Mouse (Mus musculus): Measurements from ENCODE around the gene Gm20441. TPM values are rescaled to one million over a fixed set of nuclear protein-coding genes. Genes with fewer than 3 reads are reported as not detected.
A peak's percentile ranks its signal among the peaks of the same experiment; 100 is the strongest.

Gene Gm20441
- total RNA-seq (2021), result not detected

DNA sequence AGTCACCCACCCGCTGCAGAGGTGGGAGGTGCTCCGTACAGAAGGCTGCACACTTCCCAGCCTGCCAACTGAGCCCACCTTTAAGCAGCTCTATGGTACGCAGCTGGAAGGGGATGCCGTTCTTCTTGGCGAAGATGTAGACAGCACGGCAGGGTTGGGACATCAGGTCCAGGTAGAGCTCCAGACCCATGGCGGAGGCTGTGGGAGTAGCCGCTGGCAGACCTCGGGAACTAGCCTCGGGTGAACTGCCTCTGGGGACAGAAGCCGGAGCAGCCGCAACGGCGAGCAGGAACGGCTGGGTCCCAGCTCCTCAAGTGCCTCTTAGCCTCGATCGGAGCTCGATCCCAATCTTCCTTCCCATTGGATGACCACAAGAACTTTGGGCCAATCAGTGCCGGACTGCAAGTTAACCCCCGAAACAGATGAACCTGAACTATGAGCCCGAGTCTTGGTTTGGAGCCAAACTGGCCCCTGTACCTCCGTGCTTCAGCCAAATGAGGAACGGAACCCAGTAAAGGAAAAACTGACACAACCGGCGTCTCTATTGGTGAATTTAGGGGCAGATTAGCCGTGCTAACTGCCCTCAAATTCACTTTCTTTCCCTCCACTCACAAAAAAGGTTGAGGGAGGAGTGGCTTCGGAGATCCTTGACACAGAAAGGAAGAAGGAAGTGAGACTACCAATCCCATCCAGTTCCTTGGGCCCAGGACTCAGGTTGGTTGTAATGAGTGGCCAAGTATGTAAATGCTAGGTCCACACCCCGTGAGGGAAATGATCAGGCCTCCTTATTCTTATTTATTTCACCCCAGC, at the start of gene Gm20441, which contains the start of gene Gstt3:
Gene Gm20441 (minus strand): TSS at position 186 of the 810 bp plus-strand sequence.
Gene Gstt3 (minus strand): TSS at position 646 of the 810 bp plus-strand sequence.
- DNase-seq (ENCODE audit: low spot score in 2 of 2), result no peak
- intact Hi-C loops (cut with DNase I), result loop anchor here (5.0 kb wide), 1 partner anchor 51 kb away; no protein-coding TSS in a partner anchor

DNA sequence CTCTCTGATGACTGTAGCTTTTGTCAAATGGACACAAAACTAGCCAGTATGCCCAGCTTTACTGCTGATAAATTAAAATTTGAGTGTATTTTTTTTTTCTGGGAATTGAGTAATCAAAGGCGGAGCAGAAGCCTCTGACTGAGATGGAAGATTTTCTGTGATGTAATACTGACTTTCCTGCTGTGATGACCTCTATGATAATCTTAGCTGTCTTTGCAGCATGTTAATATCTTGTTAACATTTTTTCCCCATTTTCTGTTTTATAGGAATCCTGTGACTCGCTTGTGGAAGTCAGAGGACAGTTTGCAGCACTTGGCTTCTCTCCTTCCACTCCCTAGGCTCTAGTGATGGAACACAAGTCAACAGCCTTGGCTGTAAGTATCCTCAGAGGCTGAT, 49.5 kb upstream of the Gm20441 start:
- DNase-seq (ENCODE audit: low spot score in 2 of 2), result no peak
- intact Hi-C loops (cut with DNase I), result loop anchor here (5.0 kb wide), 1 partner anchor 48 kb away; the partner anchor contains the start of genes Gm20441 and Gstt3

DNA sequence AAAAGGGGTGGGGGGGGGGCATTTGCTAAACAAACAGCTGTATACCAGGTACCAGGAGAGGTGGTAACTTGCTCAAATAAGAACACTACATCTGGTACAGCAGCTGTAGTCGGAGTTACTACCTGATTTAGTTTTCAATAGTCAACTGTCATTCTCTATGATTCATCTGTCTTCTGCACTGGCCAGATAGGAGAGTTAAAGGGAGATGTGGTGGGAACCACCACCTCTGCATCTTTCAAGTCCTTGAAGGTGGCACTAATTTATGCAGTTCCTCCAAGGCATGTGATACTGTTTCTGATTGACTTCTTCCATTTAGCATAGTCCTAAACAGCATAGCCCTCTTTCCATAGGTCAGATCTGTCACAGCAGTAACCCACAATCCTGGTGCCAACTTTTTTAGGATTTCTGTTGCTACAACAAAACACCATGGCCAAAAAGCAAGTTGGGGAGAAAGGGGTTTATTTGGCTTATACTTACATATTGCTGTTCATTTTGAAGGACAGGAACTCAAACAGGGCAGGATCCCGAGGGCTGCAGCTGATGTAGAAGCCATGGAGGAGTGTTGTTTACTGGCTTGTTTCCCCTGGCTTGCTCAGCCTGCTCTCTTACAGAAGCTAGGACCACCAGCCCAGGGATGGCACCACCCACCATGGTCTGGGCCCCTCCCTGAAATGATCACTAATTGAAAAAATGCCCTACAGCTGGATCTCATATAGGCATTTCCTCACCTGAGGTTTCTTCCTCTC, 48.9 kb upstream of the Gm20441 start:
- DNase-seq (ENCODE audit: low spot score in 2 of 2), result no peak
- intact Hi-C loops (cut with DNase I), result loop anchor here (5.0 kb wide), 1 partner anchor 47 kb away; the partner anchor contains the start of genes Gm20441 and Gstt3

DNA sequence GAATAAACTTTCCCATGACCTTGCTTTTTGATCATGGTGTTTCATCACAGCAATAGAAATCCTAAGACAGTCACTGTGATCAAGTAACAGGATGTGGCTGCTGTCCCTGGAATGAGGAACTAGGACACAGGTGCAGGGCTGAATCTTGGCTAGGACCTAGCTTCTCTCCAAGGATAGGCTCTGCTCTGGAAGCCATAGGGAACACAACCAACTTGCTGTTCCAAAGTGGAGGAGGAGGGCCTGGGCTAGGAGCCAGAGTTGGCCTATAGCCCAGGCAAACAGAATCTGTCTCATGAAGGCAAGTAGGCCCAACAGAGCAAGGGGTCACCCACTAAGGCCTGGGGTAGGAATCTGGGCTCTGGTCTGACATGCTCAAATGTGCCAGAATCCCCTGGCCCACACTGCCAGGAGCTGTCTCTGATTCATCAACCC, 47.8 kb upstream of the Gm20441 start:
- intact Hi-C loops (cut with DNase I), result no loop called here
- peak; percentile 17 to 59 for DNase-seq (ENCODE audit: low spot score in 2 of 2)

DNA sequence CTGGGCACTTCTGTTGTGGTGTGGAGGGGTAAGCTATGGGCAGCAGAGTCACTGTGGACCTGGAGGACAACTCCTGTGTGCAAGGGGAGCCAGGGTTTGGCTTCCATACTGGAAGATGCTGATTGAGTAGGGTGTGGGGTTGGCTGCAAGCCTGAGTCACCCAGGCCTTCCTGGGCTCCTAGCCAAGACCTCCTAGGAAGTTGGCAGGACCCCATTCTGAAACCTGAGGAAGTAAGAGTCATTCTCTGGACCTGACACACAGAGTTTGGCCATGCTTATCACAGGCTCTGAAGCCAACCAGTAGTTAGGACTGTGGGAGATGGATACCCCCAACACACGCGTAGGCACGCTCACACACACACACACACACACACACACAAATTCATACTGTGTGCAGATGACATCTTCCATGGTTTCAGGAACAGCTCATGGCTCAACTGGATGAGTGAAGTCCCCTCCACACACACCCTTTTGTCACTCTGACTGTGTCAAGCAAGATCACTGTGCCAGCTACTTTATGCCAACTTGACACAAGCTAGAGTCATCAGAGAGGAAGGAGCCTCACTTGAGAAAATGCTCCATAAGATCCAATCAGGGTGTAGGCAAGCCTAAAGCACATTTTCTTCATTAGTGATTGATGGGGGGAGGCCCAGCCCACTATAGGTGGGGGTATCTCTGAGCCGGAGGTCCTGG, 47.1 kb upstream of the Gm20441 start:
- intact Hi-C loops (cut with DNase I), result no loop called here
- no peak for DNase-seq (ENCODE audit: low spot score in 2 of 2)

DNA sequence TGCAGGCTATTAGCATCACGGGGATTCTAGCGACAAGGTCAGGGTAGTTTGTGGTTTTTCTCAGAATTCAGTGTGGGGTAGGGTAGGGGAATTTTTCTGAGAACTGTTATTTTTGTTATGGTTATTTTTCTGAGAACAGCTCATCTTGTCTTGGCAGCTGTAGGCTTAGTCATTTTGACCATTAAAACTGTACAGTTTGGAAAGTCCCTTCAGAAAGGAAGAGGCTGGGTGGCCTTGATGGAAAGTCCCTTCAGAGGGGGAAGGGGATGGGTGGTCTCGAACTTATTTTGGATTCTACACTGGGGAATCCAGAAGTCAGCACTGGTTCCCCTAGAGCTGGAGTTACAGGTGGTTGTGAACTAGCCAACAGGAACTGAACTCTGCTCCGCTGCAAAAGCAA, 43.8 kb upstream of the Gm20441 start:
- DNase-seq (ENCODE audit: low spot score in 2 of 2), result no peak
- intact Hi-C loops (cut with DNase I), result no loop called here

DNA sequence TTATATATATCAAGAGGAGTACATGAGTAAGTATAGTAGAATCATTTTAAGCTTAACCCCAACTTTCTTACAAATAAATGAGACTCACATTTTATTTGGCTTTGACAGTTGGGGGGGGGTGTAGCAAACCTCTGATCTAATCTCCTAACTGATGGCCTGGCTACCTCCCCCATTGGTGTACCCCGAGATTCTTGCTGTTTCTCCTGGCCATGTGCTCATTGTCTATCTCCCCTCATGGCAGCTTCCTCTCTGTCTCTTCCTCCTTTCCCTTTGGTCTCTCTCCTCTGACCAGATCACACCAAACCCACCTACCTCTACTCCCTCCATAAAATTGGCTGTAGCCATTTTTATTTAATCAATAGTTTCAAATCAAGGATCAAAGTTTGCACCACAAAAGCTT, 43.0 kb upstream of the Gm20441 start:
- intact Hi-C loops (cut with DNase I), result no loop called here
- no peak for DNase-seq (ENCODE audit: low spot score in 2 of 2)

DNA sequence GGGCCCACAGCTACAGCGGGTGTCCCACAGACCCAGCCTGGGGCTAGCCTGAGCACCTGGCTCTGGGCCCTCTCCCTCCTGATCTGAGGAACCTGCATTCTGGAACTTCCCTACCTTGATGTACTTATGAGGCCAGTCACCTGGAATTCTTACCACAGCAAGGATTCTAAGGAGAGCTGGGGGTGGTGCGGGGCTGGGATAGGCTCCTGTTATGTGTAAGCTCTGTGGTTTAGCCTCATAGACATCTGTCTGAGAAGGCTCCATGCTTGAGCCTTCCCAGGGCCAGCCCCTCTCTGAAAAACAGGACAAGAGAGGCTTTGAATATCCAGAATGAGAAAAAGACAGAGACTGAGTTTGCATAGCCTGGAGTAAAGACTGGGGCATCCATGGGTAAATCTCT, 41.7 kb upstream of the Gm20441 start, which contains the start of gene Gstt4:
Gene Gstt4 (minus strand): TSS at position 101 of the 400 bp plus-strand sequence.
- DNase-seq (ENCODE audit: low spot score in 2 of 2), result no peak

DNA sequence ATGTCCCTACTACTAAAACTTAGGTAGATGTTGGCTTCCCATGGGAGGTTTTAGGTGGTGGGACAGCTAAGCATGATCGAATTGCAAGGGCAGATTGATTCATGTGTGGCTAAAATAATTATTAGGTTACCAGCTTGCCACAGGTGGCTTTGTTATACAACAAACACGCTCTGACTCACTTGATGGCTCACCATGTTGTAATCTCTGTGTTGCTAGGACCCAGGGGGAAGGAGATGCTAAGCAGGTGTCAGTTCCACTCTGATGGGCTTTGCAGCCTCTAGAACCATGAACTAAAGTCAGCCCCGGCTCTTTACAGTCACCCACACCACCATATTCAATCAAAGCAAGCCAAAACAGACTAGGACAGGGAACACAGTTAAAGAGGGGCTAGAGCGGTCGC, 39.1 kb upstream of the Gm20441 start:
- DNase-seq (ENCODE audit: low spot score in 2 of 2), result no peak
- intact Hi-C loops (cut with DNase I), result no loop called here

More for the DNA sequence above, 41.7 kb upstream of the Gm20441 start, which contains the start of gene Gstt4:
- intact Hi-C loops (cut with DNase I), result no loop called here

DNA sequence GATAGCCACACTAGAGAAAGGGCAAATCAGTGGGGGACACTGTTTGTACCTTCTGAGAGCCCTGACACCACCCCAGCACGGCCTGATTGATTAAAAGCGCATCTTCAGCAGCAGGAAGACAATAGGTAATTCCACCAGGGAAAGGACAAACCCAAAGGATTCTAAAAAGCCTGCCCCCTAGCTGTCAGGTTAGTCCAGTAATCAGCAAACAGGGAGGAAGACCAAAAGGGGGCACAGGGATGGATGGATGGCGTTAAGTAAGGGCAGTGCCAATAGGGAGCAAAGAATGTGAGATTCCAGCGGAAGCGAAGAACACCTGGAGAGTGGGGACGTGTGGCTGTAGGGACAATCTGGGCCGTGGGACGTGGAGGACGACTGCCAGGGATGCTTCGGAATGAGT, 37.9 kb upstream of the Gm20441 start:
- DNase-seq (ENCODE audit: low spot score in 2 of 2), result no peak
- intact Hi-C loops (cut with DNase I), result no loop called here

DNA sequence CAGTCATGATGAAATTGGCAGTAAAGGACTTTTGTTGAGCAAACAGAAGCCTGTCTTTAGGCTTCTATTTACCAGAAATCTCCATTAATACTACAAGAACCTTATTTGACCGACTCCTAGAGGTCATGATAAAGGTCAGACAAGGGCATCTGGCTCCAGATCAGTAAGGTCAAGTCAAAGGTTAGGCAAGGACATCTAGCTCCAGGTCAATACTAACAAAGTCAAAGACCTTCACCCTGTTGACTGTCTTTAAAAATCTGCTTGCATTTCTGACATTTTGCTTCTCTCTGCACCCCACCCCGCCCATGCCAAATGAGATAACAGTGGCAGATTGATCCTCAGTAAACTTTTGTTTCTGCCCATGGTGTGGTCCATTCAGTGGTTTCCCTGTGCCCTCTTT, 23.5 kb upstream of the Gm20441 start:
- no peak for DNase-seq (ENCODE audit: low spot score in 2 of 2)
- intact Hi-C loops (cut with DNase I), result no loop called here

DNA sequence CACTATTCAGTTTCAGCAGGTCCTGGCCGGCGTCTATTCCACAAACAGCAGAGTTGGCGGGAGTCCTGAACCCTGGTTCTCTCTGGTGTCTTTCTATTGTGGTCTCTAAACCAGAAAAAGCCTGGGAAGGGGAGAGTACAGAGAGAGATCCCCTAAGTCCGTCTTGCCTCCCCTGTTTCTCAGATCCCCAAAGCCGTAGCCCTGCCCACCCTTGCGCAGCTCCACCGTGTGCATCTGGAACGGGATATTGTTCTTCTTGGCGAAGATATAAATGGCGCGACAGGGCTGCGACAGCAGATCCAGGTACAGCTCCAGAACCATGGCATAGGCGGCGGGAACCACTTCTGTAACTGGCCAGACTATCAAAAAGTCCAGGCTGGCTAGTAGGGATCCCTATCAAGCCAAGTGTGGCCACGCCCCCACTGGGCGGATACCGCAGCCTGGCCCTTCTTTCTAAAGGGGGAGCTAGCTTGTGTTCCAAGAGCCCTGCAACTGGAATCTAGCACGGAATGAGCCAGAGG, 17.5 kb upstream of the Gm20441 start, which contains the start of gene Gstt1:
Gene Gstt1 (minus strand): TSS at position 409 of the 521 bp plus-strand sequence.
- intact Hi-C loops (cut with DNase I), result loop anchor here (10.0 kb wide), 1 partner anchor 327 kb away; no protein-coding TSS in a partner anchor
- DNase-seq (ENCODE audit: low spot score in 2 of 2), result peak in 1 of 2 experiments; percentile 40

DNA sequence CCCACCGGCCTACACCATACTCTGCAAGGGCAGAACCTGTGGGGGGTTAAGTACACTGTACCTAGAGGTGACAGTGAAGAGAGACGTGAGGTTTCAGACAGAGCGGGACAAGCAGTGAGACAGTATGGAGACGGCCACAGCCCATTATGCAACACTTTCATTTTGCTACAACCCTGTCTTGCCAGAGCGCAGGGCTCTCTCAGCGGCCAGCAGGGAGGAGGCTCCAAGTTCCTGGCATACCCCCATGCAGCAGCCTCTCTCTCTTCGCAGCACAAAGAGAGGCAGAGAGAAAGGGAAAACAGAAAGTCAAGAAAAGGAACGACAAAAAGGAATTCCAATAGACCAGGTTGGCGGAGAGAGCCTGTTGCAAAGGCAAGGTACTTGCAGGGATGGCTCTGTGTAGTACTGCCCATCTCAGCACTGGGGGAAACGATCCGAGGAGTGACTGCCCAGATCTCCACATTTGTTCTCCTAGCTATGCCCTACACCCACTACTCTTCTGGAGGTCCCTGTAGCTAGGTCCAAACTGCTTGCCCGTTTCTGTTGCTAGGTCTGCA, 16.9 kb upstream of the Gm20441 start:
- peak; percentile 42 to 61 for DNase-seq (ENCODE audit: low spot score in 2 of 2)
- intact Hi-C loops (cut with DNase I), result loop anchor here (10.0 kb wide), 1 partner anchor 327 kb away; no protein-coding TSS in a partner anchor

DNA sequence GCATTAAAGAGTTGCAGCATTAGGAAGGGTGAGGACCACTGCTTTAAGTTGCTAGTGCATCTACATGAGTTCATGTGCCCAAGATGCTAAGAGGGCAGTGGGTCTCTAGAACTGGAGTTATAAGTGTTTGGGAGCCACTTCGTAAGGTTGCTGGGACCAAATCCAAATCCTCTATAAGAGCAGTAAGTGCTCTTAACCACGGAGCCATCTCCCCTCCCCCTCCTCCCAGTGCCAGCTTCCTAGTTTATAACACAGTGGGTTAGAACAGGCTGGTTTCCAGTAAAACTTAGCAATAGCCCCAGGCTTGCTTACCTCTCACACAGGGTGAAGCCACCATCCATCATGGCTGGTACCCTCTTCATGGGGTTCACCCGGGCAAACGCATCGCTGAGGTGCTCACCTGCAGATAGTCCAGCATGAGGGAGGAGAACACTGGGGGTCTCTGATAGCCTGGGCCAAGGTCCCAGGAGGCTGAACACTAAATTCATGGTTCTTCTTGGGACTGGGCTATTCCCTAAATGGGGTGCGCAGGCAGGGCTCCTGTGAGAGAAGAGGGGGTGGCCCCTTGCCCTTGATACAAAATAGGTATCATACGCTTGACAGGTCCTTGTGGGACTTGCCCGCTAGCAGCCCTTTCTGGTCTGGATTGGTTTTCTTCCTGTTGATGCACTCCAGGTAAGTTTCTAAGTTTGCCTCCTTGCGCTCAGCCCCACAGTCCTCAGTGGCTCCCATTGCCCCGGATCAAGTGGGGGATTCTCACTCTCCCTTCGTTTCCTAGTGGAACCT, 16.2 kb upstream of the Gm20441 start:
- intact Hi-C loops (cut with DNase I), result loop anchor here (10.0 kb wide), 1 partner anchor 328 kb away; no protein-coding TSS in a partner anchor
- DNase-seq (ENCODE audit: low spot score in 2 of 2), result no peak

DNA sequence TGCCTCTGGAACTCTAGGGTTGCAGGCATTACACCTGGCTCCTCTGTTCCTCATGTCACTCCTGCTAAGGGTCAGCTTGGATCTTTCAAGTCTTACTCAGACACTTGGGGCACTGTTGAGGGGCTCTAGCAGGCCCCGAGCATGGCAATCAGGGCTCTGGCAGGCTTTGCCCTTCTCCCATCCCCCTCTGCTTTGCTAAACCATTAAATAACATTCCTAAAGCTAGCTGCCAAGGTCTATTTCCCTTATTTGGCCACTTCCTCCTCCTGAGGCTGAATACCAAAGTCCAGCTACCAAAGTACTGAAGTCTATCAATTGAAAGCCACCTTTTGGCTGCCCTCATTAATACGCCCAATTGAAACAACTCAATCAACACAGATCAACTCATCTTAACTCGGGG, 14.1 kb upstream of the Gm20441 start:
- intact Hi-C loops (cut with DNase I), result loop anchor here (10.0 kb wide), 1 partner anchor 330 kb away; no protein-coding TSS in a partner anchor
- no peak for DNase-seq (ENCODE audit: low spot score in 2 of 2)

DNA sequence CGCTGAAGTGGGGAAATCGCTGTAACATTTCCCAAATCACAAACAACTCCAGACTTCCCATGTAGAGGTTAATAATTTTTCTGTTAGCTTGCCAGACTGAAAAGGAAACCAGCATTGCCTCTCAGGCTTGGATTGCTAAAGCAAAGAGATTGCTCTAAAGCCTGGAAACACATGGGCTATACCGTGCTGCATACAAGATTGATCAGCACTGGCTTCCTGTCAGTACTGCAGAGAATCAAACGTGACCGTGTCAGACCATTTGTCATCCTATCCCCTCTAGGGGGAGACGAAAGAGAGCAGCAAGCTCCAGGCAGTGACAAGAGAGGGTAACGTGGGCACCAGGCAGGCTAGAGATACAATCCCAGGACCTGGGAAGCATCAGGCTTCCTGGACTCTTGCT, 10.0 kb upstream of the Gm20441 start:
- no peak for DNase-seq (ENCODE audit: low spot score in 2 of 2)
- intact Hi-C loops (cut with DNase I), result loop anchor here (10.0 kb wide), 1 partner anchor 334 kb away; no protein-coding TSS in a partner anchor

DNA sequence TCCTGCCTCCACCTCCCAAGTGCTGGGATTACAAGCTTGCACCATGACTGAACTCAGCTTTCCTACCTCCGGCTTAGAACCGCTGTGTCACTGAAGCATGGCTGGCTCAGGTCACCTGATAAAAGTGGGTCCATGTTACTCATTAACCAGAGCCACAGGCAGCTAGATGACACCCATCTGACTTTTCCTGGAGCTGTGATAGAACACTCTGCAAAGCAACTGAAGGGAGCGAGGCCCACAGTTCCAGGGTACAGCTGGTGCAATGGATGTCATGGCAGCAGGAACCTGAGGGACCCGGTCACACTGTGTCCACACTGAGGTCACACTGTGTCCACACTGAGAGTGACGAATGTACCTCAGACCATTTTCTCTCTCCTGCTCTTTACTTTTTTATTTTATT, 9.1 kb upstream of the Gm20441 start:
- no peak for DNase-seq (ENCODE audit: low spot score in 2 of 2)
- intact Hi-C loops (cut with DNase I), result loop anchor here (10.0 kb wide), 1 partner anchor 335 kb away; no protein-coding TSS in a partner anchor

DNA sequence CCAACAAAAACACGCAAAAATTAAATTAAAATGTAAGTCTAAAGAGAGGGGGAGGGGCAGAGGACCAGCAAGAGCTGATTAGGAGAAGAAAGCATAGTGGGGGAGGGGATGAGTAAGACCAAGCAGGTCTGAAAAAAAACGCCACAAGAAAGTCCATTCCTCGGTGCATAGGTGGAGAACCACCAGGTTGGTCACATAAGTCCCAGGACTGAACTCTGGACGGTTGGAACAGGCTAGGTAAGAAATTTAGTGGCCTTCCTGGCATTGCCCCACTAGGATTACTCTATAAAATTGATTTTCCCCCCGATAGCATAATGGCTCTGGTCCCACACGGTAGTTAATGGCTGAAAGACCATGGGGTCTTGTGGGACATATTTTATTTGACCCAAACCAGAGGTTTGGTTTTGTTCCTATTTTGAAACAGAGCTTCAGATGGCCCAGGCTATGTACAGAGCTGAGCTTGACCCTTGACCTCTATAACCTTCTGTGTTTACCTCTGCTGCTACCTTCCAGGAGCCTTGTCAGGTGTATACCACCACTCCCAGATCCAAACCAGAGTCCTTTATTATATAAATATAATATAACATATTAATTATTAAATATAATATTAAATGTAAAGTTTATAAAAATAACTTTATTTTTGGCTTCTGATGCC, 8.5 kb upstream of the Gm20441 start:
- intact Hi-C loops (cut with DNase I), result no loop called here
- no peak for DNase-seq (ENCODE audit: low spot score in 2 of 2)
